Mouse (Mus musculus) hindbrain, embryonic 11.5 days (tissue): Measurements from ENCODE around the gene Gm13271. TPM values are rescaled to one million over a fixed set of nuclear protein-coding genes. Genes with fewer than 3 reads are reported as not detected.
A peak's percentile ranks its signal among the peaks of the same experiment; 100 is the strongest.
"Not testable (repeated sequence)": the region's sequence is repeated elsewhere in the genome, so short reads cannot be mapped to it uniquely, and the experiment has no call there.

Source experiments
- ATAC-seq: fragments of 200-750 bp; cut with Nextera tagmentation; 2 replicates; pipeline ENCODE4 v1.8.0; 2017; ENCODE audit warnings: mild to moderate bottlenecking, moderate TSS enrichment, moderate library complexity; ENCODE audit not compliant: low FRiP score
- DNase-seq: peaks from one replicate; pipeline ENCODE4 v3.0.0-alpha.2; 2015; ENCODE audit warnings: low spot score
- H3K27ac ChIP-seq: fragments of 300-500 bp; sonication (generic); 2 replicates; pipeline ENCODE4 v1.5.1; 2014; ENCODE audit warnings: mild to moderate bottlenecking, low read depth, low read length
- H3K27me3 ChIP-seq: fragments of 300-500 bp; sonication (generic); 2 replicates; pipeline ENCODE4 v1.6.1; 2014; ENCODE audit warnings: mild to moderate bottlenecking, low read length, moderate library complexity, mixed read lengths; ENCODE audit not compliant: control insufficient read depth, insufficient read depth
- H3K36me3 ChIP-seq: fragments of 300-500 bp; sonication (generic); 2 replicates; pipeline ENCODE4 v1.6.1; 2014; ENCODE audit warnings: mild to moderate bottlenecking, low read length, moderate library complexity, mixed read lengths; ENCODE audit not compliant: control insufficient read depth, insufficient read depth
- H3K4me1 ChIP-seq: fragments of 300-500 bp; sonication (generic); replicated peaks from 2 replicates; pipeline ENCODE4 v1.6.1; 2014; ENCODE audit warnings: low read length, mixed read lengths; ENCODE audit not compliant: control insufficient read depth, insufficient read depth
- H3K4me2 ChIP-seq: fragments of 300-500 bp; sonication (generic); replicated peaks from 2 replicates; pipeline ENCODE4 v1.6.1; 2014; ENCODE audit warnings: mild to moderate bottlenecking, low read depth, low read length
- H3K4me3 ChIP-seq: fragments of 300-500 bp; sonication (generic); 2 replicates; pipeline ENCODE4 v1.5.1; 2014; ENCODE audit warnings: low read depth, low read length
- H3K9ac ChIP-seq: fragments of 300-500 bp; sonication (generic); 2 replicates; pipeline ENCODE4 v1.6.1; 2014; ENCODE audit warnings: low read depth, low read length
- H3K9me3 ChIP-seq: fragments of 300-500 bp; sonication (generic); 2 replicates; pipeline ENCODE4 v1.6.1; 2016; ENCODE audit warnings: low read length; ENCODE audit not compliant: control insufficient read depth
- WGBS: fragments of 180-500 bp; shearing (Covaris S2); extraction: QIAGEN DNeasy Blood & Tissue Kit; methylation state at CpG from one replicate; pipeline ENCODE4 v1.1.7; 2014; 5-methylcytosine and 5-hydroxymethylcytosine counted together
- polyA plus RNA-seq: library from polyadenylated mRNA; unstranded; fragments of >200 nt; fragmentation: Nextera tagmentation; extraction: Ambion mirVana; gene quantifications from 2 replicates; pipeline ENCODE4 v1.2.1, GENCODE M21; 2014

The Gm13271 gene
- polyA plus RNA-seq, 1 experiment from 2014 or later, result not detected

DNA sequence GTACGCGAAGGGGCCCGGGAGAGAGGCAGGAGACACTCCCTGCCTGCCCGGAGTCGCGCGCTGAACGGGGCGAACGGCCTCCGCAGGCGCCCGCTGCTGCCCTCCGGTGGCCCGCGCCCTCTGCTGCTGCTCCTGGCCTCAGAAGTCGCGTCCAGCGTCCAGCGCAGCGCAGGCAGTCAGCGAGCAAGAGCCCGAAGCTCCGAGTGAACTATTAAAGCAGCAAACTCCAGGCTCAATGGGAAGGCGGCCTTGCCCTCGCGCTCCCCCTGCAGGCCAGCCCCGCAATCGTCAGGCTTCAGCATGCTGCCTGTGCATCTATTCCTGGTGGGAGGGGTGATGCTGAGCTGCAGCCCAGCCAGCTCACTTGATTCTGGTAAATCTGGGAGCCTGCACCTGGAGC is 24.9 kb downstream of the Gm13271 start, which contains the start of gene Gm13272:
Gene Gm13272, plus strand, starts transcription at position 301 of the 400 bp plus-strand sequence.
- no CpG with 5 or more reads among the region's 29 CpGs for WGBS
- not testable (repeated sequence) for H3K9me3 ChIP-seq, H3K9ac ChIP-seq, H3K4me2 ChIP-seq, DNase-seq, H3K27me3 ChIP-seq, H3K36me3 ChIP-seq, H3K27ac ChIP-seq, H3K4me1 ChIP-seq, H3K4me3 ChIP-seq, ATAC-seq

DNA sequence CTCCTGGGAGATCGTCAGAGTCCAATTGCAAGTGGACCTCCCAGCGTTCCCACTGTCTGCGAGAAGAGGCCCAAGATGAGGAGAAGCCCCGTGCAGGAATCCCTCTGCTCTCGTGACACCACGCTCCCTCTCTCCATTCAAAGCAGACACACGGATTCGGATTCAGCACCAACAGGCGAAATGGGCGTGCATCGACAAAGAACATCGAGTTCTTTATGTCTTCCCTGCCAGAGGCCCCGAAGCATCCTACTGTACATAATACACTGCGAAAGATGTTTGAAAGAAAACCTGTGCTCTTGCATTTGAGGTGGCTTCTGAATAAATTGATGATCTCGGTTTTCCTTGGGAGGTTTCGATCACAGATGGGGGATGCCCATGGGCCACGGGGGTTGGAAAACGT is 25.7 kb downstream of the Gm13271 start:
- ATAC-seq, H3K27me3 ChIP-seq, H3K9me3 ChIP-seq, DNase-seq, H3K36me3 ChIP-seq, H3K27ac ChIP-seq, H3K4me2 ChIP-seq, H3K9ac ChIP-seq, H3K4me1 ChIP-seq, H3K4me3 ChIP-seq: not testable (repeated sequence)
- WGBS, result 39% methylated on average over 15 of the region's 18 CpGs

DNA sequence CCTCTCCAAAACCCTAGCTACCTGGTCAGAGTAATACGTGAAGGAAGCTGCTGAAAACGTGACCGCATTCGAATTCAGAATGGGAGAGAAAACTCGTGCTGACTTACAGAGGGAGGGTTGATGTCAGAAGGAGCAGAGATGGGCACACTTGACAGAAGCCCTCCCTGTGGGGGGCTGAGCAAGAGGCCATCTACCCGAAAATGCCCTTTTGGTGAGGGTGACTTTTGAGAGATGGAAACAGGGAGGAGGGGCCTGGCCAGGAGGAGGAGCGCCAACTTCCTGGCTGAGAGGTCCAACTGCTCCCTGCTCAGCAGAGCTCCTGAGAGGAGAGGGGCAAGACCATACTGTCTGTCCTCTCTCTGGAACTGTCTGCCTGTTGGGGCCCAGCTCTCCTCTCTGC is 27.2 kb downstream of the Gm13271 start, which contains the start of gene Ifnz:
Gene Ifnz, plus strand, starts transcription at position 301 of the 400 bp plus-strand sequence.
- H3K9me3 ChIP-seq, H3K27me3 ChIP-seq, ATAC-seq, DNase-seq, H3K4me3 ChIP-seq, H3K27ac ChIP-seq, H3K36me3 ChIP-seq, H3K4me1 ChIP-seq, H3K9ac ChIP-seq: not testable (repeated sequence)
- peak within 1 kb of the TSS; percentile 28; the same call in 1 of the 2 replicates for H3K4me2 ChIP-seq
- WGBS, result 28% methylated on average over 4 of the region's 7 CpGs

DNA sequence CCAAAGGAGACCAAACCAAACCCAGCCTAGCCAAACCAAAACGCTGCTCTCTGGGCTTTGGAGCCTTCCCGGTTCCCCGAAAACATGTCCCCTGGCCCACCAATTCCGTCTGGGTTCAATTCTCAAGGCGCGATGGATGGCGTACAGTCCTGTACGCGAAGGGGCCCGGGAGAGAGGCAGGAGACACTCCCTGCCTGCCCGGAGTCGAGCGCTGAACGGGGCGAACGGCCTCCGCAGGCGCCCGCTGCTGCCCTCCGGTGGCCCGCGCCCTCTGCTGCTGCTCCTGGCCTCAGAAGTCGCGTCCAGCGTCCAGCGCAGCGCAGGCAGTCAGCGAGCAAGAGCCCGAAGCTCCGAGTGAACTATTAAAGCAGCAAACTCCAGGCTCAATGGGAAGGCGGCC is 27.7 kb downstream of the Gm13271 start:
- not testable (repeated sequence) for ATAC-seq, H3K4me1 ChIP-seq, H3K27me3 ChIP-seq, H3K4me3 ChIP-seq, DNase-seq, H3K9ac ChIP-seq, H3K9me3 ChIP-seq, H3K36me3 ChIP-seq, H3K27ac ChIP-seq
- peak overlapping the region; percentile 28; the same call in 1 of the 2 replicates for H3K4me2 ChIP-seq
- 0% methylated on average over 3 of the region's 31 CpGs for WGBS

DNA sequence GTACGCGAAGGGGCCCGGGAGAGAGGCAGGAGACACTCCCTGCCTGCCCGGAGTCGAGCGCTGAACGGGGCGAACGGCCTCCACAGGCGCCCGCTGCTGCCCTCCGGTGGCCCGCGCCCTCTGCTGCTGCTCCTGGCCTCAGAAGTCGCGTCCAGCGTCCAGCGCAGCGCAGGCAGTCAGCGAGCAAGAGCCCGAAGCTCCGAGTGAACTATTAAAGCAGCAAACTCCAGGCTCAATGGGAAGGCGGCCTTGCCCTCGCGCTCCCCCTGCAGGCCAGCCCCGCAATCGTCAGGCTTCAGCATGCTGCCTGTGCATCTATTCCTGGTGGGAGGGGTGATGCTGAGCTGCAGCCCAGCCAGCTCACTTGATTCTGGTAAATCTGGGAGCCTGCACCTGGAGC is 30.7 kb downstream of the Gm13271 start, which contains the start of gene Gm13276:
Gene Gm13276, plus strand, starts transcription at position 301 of the 400 bp plus-strand sequence.
- H3K27ac ChIP-seq, H3K4me1 ChIP-seq, H3K4me2 ChIP-seq, H3K27me3 ChIP-seq, H3K9ac ChIP-seq, H3K4me3 ChIP-seq, H3K36me3 ChIP-seq, DNase-seq, ATAC-seq, H3K9me3 ChIP-seq: not testable (repeated sequence)
- WGBS, result no CpG with 5 or more reads among the region's 27 CpGs

DNA sequence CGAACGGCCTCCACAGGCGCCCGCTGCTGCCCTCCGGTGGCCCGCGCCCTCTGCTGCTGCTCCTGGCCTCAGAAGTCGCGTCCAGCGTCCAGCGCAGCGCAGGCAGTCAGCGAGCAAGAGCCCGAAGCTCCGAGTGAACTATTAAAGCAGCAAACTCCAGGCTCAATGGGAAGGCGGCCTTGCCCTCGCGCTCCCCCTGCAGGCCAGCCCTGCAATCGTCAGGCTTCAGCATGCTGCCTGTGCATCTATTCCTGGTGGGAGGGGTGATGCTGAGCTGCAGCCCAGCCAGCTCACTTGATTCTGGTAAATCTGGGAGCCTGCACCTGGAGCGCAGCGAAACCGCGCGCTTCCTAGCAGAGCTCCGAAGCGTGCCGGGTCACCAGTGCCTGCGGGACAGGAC is 33.7 kb downstream of the Gm13271 start, which contains the start of gene Gm13277:
Gene Gm13277, plus strand, starts transcription at position 231 of the 400 bp plus-strand sequence.
- H3K4me2 ChIP-seq, H3K9me3 ChIP-seq, H3K4me3 ChIP-seq, H3K27me3 ChIP-seq, ATAC-seq, H3K4me1 ChIP-seq, DNase-seq, H3K36me3 ChIP-seq, H3K27ac ChIP-seq, H3K9ac ChIP-seq: not testable (repeated sequence)
- 0% methylated on average over 1 of the region's 28 CpGs for WGBS

DNA sequence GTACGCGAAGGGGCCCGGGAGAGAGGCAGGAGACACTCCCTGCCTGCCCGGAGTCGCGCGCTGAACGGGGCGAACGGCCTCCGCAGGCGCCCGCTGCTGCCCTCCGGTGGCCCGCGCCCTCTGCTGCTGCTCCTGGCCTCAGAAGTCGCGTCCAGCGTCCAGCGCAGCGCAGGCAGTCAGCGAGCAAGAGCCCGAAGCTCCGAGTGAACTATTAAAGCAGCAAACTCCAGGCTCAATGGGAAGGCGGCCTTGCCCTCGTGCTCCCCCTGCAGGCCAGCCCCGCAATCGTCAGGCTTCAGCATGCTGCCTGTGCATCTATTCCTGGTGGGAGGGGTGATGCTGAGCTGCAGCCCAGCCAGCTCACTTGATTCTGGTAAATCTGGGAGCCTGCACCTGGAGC is 36.6 kb downstream of the Gm13271 start, which contains the start of gene Gm13278:
Gene Gm13278, plus strand, starts transcription at position 301 of the 400 bp plus-strand sequence.
- H3K36me3 ChIP-seq, H3K4me1 ChIP-seq, H3K4me3 ChIP-seq, DNase-seq, H3K9me3 ChIP-seq, H3K9ac ChIP-seq, ATAC-seq, H3K27me3 ChIP-seq, H3K4me2 ChIP-seq, H3K27ac ChIP-seq: not testable (repeated sequence)
- WGBS, result no CpG with 5 or more reads among the region's 28 CpGs

DNA sequence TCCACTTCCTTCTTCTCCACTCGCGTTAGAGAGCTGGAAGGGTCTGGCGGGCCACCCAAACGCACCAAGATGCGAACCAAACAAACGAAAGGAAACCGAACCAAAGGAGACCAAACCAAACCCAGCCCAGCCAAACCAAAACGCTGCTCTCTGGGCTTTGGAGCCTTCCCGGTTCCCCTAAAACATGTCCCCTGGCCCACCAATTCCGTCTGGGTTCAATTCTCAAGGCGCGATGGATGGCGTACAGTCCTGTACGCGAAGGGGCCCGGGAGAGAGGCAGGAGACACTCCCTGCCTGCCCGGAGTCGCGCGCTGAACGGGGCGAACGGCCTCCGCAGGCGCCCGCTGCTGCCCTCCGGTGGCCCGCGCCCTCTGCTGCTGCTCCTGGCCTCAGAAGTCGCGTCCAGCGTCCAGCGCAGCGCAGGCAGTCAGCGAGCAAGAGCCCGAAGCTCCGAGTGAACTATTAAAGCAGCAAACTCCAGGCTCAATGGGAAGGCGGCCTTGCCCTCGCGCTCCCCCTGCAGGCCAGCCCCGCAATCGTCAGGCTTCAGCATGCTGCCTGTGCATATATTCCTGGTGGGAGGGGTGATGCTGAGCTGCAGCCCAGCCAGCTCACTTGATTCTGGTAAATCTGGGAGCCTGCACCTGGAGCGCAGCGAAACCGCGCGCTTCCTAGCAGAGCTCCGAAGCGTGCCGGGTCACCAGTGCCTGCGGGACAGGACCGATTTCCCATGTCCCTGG is 39.4 kb downstream of the Gm13271 start, which contains the start of gene Gm13275:
Gene Gm13275, plus strand, starts transcription at position 552 of the 740 bp plus-strand sequence.
- not testable (repeated sequence) for H3K4me2 ChIP-seq, H3K36me3 ChIP-seq, H3K9ac ChIP-seq, H3K9me3 ChIP-seq, DNase-seq, ATAC-seq, H3K4me1 ChIP-seq, H3K4me3 ChIP-seq, H3K27me3 ChIP-seq, H3K27ac ChIP-seq
- 0% methylated on average over 4 of the region's 52 CpGs for WGBS

DNA sequence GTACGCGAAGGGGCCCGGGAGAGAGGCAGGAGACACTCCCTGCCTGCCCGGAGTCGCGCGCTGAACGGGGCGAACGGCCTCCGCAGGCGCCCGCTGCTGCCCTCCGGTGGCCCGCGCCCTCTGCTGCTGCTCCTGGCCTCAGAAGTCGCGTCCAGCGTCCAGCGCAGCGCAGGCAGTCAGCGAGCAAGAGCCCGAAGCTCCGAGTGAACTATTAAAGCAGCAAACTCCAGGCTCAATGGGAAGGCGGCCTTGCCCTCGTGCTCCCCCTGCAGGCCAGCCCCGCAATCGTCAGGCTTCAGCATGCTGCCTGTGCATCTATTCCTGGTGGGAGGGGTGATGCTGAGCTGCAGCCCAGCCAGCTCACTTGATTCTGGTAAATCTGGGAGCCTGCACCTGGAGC is 42.4 kb downstream of the Gm13271 start, which contains the start of gene Gm13279:
Gene Gm13279, plus strand, starts transcription at position 301 of the 400 bp plus-strand sequence.
- not testable (repeated sequence) for H3K4me3 ChIP-seq, H3K27ac ChIP-seq, H3K9me3 ChIP-seq, H3K27me3 ChIP-seq, ATAC-seq, H3K4me2 ChIP-seq, DNase-seq, H3K36me3 ChIP-seq, H3K4me1 ChIP-seq, H3K9ac ChIP-seq
- no CpG with 5 or more reads among the region's 28 CpGs for WGBS
